Comparison of ENCODE assay signal across 7 mouse cellular contexts in the genomic region with DNA sequence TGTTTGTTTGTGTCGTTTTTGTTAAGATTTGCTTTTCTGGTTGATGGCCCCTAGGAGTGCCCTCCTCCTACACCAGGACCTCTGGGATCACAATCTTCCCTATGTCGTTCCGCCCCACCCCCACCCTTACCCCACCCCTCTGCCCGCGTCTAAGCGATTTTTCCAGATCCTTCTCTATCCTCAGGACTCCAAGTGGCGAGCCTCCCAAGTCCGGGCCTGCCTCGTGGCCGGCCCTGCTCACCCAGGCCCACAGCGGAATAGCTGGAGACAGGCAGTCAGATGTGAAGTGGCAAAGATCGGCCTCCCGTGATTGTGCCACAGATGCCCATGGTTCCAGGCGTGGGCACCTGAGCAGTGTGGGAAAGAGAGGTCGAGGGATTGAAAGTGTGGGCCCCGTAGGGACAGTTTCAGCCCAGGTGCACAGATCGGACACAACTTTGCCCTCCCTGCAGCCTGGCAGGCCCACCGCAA. TPM values are rescaled to one million over a fixed set of nuclear protein-coding genes. Genes with fewer than 3 reads are reported as not detected.
DNase-seq lines count a peak whose midpoint lies in the region; ATAC-seq and TF ChIP-seq lines count a peak whose summit lies in the region.

No protein-coding gene starts in this region.

- peak; percentile 11 for DNase-seq in spleen, adult 12 weeks (ENCODE audit: low spot score)
- no peak for DNase-seq in spleen, postnatal 14 days (ENCODE audit: low spot score in 2 of 2)
- DNase-seq in hindbrain, postnatal 0 days (ENCODE audit: low spot score): no peak
- peak; percentile 12 to 34 for DNase-seq in thymus, postnatal 36 days
- DNase-seq in right cerebral cortex, postnatal 4 days: no peak

- H3K36me3 ChIP-seq in embryonic facial prominence, embryonic 13.5 days: peaks cover 27% of the 10 kb centered on the region
- H3K36me3 ChIP-seq in hindbrain, postnatal 0 days (ENCODE audit: insufficient read depth, low read length): peaks cover 19% of the 10 kb centered on the region
- peaks cover 18% of the 10 kb centered on the region for H3K36me3 ChIP-seq in lung, embryonic 16.5 days (ENCODE audit: control insufficient read depth, insufficient read depth, low read length)

- TF ChIP-seq CTCF in hindbrain, postnatal 0 days (IDR thresholded peaks at IDR 0.05; ENCODE audit: low read depth): no peak

- H3K4me1 ChIP-seq in embryonic facial prominence, embryonic 13.5 days: peaks cover 19% of the 10 kb centered on the region
- H3K4me1 ChIP-seq in hindbrain, postnatal 0 days (ENCODE audit: insufficient read depth, low read length): no peaks in the 10 kb centered on the region; the same call in none of the 2 replicates
- peaks cover 23% of the 10 kb centered on the region for H3K4me1 ChIP-seq in lung, embryonic 16.5 days (replicated peaks; ENCODE audit: control insufficient read depth, insufficient read depth, low read length)

- peak overlapping the region; percentile 96 for H3K4me3 ChIP-seq in embryonic facial prominence, embryonic 13.5 days
- H3K4me3 ChIP-seq in hindbrain, postnatal 0 days (ENCODE audit: low read length): peak overlapping the region; percentile 97
- H3K4me3 ChIP-seq in lung, embryonic 16.5 days (ENCODE audit: low read length): peak overlapping the region; percentile 99

- H3K9me3 ChIP-seq in embryonic facial prominence, embryonic 13.5 days: no peaks in the 10 kb centered on the region
- H3K9me3 ChIP-seq in hindbrain, postnatal 0 days (ENCODE audit: low read length): no peaks in the 10 kb centered on the region
- no peaks in the 10 kb centered on the region for H3K9me3 ChIP-seq in lung, embryonic 16.5 days (ENCODE audit: control insufficient read depth, low read length)

- H3K4me2 ChIP-seq in embryonic facial prominence, embryonic 13.5 days: peak overlapping the region; percentile 67
- peak overlapping the region; percentile 80 for H3K4me2 ChIP-seq in hindbrain, postnatal 0 days (ENCODE audit: low read depth, low read length)
- H3K4me2 ChIP-seq in lung, embryonic 16.5 days (ENCODE audit: low read depth, low read length): peak overlapping the region; percentile 90

- WGBS in embryonic facial prominence, embryonic 13.5 days: 23% methylated on average over 18 of the region's 18 CpGs
- WGBS in hindbrain, postnatal 0 days: 29% methylated on average over 17 of the region's 18 CpGs
- WGBS in lung, embryonic 16.5 days: 15% methylated on average over 17 of the region's 18 CpGs

- peak overlapping the region; percentile 96 for H3K9ac ChIP-seq in embryonic facial prominence, embryonic 13.5 days
- peak overlapping the region; percentile 93 for H3K9ac ChIP-seq in hindbrain, postnatal 0 days (replicated peaks; ENCODE audit: low read length)
- H3K9ac ChIP-seq in lung, embryonic 16.5 days (ENCODE audit: low read length): peak overlapping the region; percentile 91

- H3K27me3 ChIP-seq in embryonic facial prominence, embryonic 13.5 days: no peaks in the 10 kb centered on the region
- H3K27me3 ChIP-seq in hindbrain, postnatal 0 days (ENCODE audit: insufficient read depth, low read length): no peaks in the 10 kb centered on the region
- H3K27me3 ChIP-seq in lung, embryonic 16.5 days (ENCODE audit: control insufficient read depth, insufficient read depth, low read depth, low read length): no peaks in the 10 kb centered on the region

- ATAC-seq in embryonic facial prominence, embryonic 13.5 days (ENCODE audit: insufficient number of reproducible peaks, insufficient read depth, low FRiP score, low TSS enrichment, low read depth): peak; percentile 58
- peak; percentile 73 for ATAC-seq in hindbrain, postnatal 0 days
- ATAC-seq in lung, embryonic 16.5 days (ENCODE audit: low read depth): peak; percentile 56

- H3K27ac ChIP-seq in embryonic facial prominence, embryonic 13.5 days: peak overlapping the region; percentile 94
- peak overlapping the region; percentile 90 for H3K27ac ChIP-seq in hindbrain, postnatal 0 days
- peak overlapping the region; percentile 95 for H3K27ac ChIP-seq in lung, embryonic 16.5 days (ENCODE audit: low read length)

RNA-seq across cellular contexts. Expression of gene Fkbp4, which starts 0.4 kb away (rescaled TPM):
- 411 and 438 TPM in 2 replicates for polyA plus RNA-seq in embryonic facial prominence, embryonic 13.5 days (2015; fragmentation: Nextera tagmentation; extraction: Ambion mirVana)
- total RNA-seq in hindbrain, postnatal 0 days (2014; rRNA removed): 161 and 164 TPM in 2 replicates
- polyA plus RNA-seq in hindbrain, postnatal 0 days (2015; fragmentation: Nextera tagmentation; extraction: Ambion mirVana): 238 and 246 TPM in 2 replicates
- 400 and 427 TPM in 2 replicates for polyA plus RNA-seq in lung, embryonic 16.5 days (2015; fragmentation: Nextera tagmentation; extraction: Ambion mirVana)

RNA-seq across cellular contexts. Expression of gene Itfg2, which starts 14.2 kb away (rescaled TPM):
- polyA plus RNA-seq in embryonic facial prominence, embryonic 13.5 days (2015; fragmentation: Nextera tagmentation; extraction: Ambion mirVana): 41.7 and 42.7 TPM in 2 replicates
- total RNA-seq in hindbrain, postnatal 0 days (2014; rRNA removed): 33.7 and 80.8 TPM in 2 replicates
- polyA plus RNA-seq in hindbrain, postnatal 0 days (2015; fragmentation: Nextera tagmentation; extraction: Ambion mirVana): 34.0 and 34.1 TPM in 2 replicates
- 29.6 and 32.2 TPM in 2 replicates for polyA plus RNA-seq in lung, embryonic 16.5 days (2015; fragmentation: Nextera tagmentation; extraction: Ambion mirVana)

RNA-seq across cellular contexts. Expression of gene Nrip2, which starts 39.8 kb away (rescaled TPM):
- polyA plus RNA-seq in embryonic facial prominence, embryonic 13.5 days (2015; fragmentation: Nextera tagmentation; extraction: Ambion mirVana): 5.1 and 5.7 TPM in 2 replicates
- total RNA-seq in hindbrain, postnatal 0 days (2014; rRNA removed): 8.4 and 13.5 TPM in 2 replicates
- 9.8 and 10.8 TPM in 2 replicates for polyA plus RNA-seq in hindbrain, postnatal 0 days (2015; fragmentation: Nextera tagmentation; extraction: Ambion mirVana)
- 3.5 and 3.6 TPM in 2 replicates for polyA plus RNA-seq in lung, embryonic 16.5 days (2015; fragmentation: Nextera tagmentation; extraction: Ambion mirVana)

Comparison
In these comparisons a context has a peak if more than half of its experiments do, and no peak if none do; other contexts are left out.
1. DNase-seq: peak in spleen, adult 12 weeks (single experiment) and thymus, postnatal 36 days (2 of 2); none in spleen, postnatal 14 days (0 of 2), hindbrain, postnatal 0 days (single experiment) and right cerebral cortex, postnatal 4 days (single experiment).
2. Peak in every context shown above with its lines, with median percentiles within 50 percentile points of each other: ATAC-seq, H3K27ac ChIP-seq, H3K4me2 ChIP-seq, H3K4me3 ChIP-seq and H3K9ac ChIP-seq.